In genomic region chr1:78187122-78187787, GRCm38 (mm10) we compare ENCODE assay signal across 15 mouse cellular contexts. TPM values are rescaled to one million over a fixed set of nuclear protein-coding genes. Genes with fewer than 3 reads are reported as not detected.
A peak's percentile ranks its signal among the peaks of the same experiment; 100 is the strongest.
DNase-seq lines count a peak whose midpoint lies in the region; ATAC-seq lines count a peak whose summit lies in the region.
"Had no signal": no experiment of that assay in that cellular context is flagged by ENCODE, and none has a peak within 500 bp of the region (broad histone marks: within the 10 kb centered on the region; RNA-seq: fewer than 3 reads in every experiment).

No protein-coding gene starts in this region.

- ATAC-seq in embryonic facial prominence, embryonic 12.5 days (ENCODE audit: insufficient number of reproducible peaks, insufficient read depth, low FRiP score, low TSS enrichment): no peak
- ATAC-seq in hindbrain, embryonic 16.5 days: no peak
- ATAC-seq: liver, postnatal 0 days had no signal

- peaks cover 47% of the 10 kb centered on the region for H3K27me3 ChIP-seq in embryonic facial prominence, embryonic 12.5 days
- H3K27me3 ChIP-seq in hindbrain, embryonic 16.5 days (replicated peaks; ENCODE audit: control insufficient read depth, insufficient read depth, low read length): peaks cover 29% of the 10 kb centered on the region

- no peaks in the 10 kb centered on the region for H3K9me3 ChIP-seq in embryonic facial prominence, embryonic 12.5 days
- no peaks in the 10 kb centered on the region for H3K9me3 ChIP-seq in hindbrain, embryonic 16.5 days (ENCODE audit: control insufficient read depth, low read length)

- H3K4me1 ChIP-seq in embryonic facial prominence, embryonic 12.5 days: 0 out of 2 replicates have a peak, but pooled peaks cover 4% of the 10 kb centered on the region
- peaks cover 9% of the 10 kb centered on the region for H3K4me1 ChIP-seq in hindbrain, embryonic 16.5 days (ENCODE audit: control insufficient read depth, insufficient read depth, low read depth, low read length)

- H3K36me3 ChIP-seq in embryonic facial prominence, embryonic 12.5 days: no peaks in the 10 kb centered on the region
- no peaks in the 10 kb centered on the region for H3K36me3 ChIP-seq in hindbrain, embryonic 16.5 days (ENCODE audit: control insufficient read depth, insufficient read depth, low read length)

- no peak overlapping the region for H3K4me3 ChIP-seq in embryonic facial prominence, embryonic 12.5 days
- H3K4me3 ChIP-seq in hindbrain, embryonic 16.5 days (ENCODE audit: low read length): no peak overlapping the region
- H3K4me3 ChIP-seq: heart, adult 2 months; layer of hippocampus, adult 2 months had no signal

- no peak overlapping the region for H3K27ac ChIP-seq in embryonic facial prominence, embryonic 12.5 days
- H3K27ac ChIP-seq in hindbrain, embryonic 16.5 days (ENCODE audit: low read depth, low read length): no peak overlapping the region
- H3K27ac ChIP-seq: heart, adult 2 months; layer of hippocampus, adult 2 months had no signal

- 5% methylated on average over 8 of the region's 8 CpGs for WGBS in embryonic facial prominence, embryonic 12.5 days
- 13% methylated on average over 8 of the region's 8 CpGs for WGBS in hindbrain, embryonic 16.5 days

- DNase-seq in heart, adult 11 months: peak; percentile 52
- DNase-seq in heart, adult 18-20 months: no peak
- DNase-seq in A20 (ENCODE audit: low read depth, low spot score): peak; percentile 49
- DNase-seq in urinary bladder, postnatal 4 days (ENCODE audit: low spot score in 2 of 2): no peak
- no peak for DNase-seq in right cerebral cortex, postnatal 4 days
- no peak for DNase-seq in right cerebral cortex, adult 18-20 months
- DNase-seq: cerebellum, adult 9-11 months; heart, adult 2 months; kidney, adult 11 months; liver, postnatal 0 days; lung, postnatal 4 days had no signal

- no peak overlapping the region for H3K9ac ChIP-seq in embryonic facial prominence, embryonic 12.5 days
- H3K9ac ChIP-seq in hindbrain, embryonic 16.5 days (ENCODE audit: low read depth, low read length): no peak overlapping the region
- H3K9ac ChIP-seq: liver, postnatal 0 days had no signal

- peak overlapping the region; percentile 58 for H3K4me2 ChIP-seq in embryonic facial prominence, embryonic 12.5 days (replicated peaks)
- H3K4me2 ChIP-seq in hindbrain, embryonic 16.5 days (ENCODE audit: low read length): peak overlapping the region; percentile 13

RNA-seq across cellular contexts. Expression of gene Pax3, which starts 9.7 kb away (rescaled TPM):
- not detected for total RNA-seq in heart, adult 18-20 months (2021)
- polyA plus RNA-seq in embryonic facial prominence, embryonic 12.5 days (2016; fragmentation: Nextera tagmentation; extraction: Ambion mirVana): 28.4 and 37.5 TPM in 2 replicates
- 11.7 and 12.5 TPM in 2 replicates for polyA plus RNA-seq in hindbrain, embryonic 16.5 days (2015; fragmentation: Nextera tagmentation; extraction: Ambion mirVana)
- total RNA-seq: heart, adult 2 months; layer of hippocampus, adult 2 months had no signal
- polyA plus RNA-seq: frontal cortex, adult 2 months; liver, postnatal 0 days had no signal

Comparison
In these comparisons a context has a peak if more than half of its experiments do, and no peak if none do; other contexts are left out.
1. DNase-seq: peak in heart, adult 11 months (single experiment) and A20 (single experiment); none in heart, adult 18-20 months (0 of 2), urinary bladder, postnatal 4 days (0 of 2), right cerebral cortex, postnatal 4 days (single experiment) and right cerebral cortex, adult 18-20 months (single experiment).